9 mouse cellular contexts compared by ENCODE assay signal in genomic region chr7:25305481-25305880, GRCm38 (mm10). TPM values are rescaled to one million over a fixed set of nuclear protein-coding genes. Genes with fewer than 3 reads are reported as not detected.
DNase-seq lines count a peak whose midpoint lies in the region; ATAC-seq and TF ChIP-seq lines count a peak whose summit lies in the region.
"Had no signal": no experiment of that assay in that cellular context is flagged by ENCODE, and none has a peak within 500 bp of the region (broad histone marks: within the 10 kb centered on the region; RNA-seq: fewer than 3 reads in every experiment).

No protein-coding gene starts in this region.

- H3K4me3 ChIP-seq in lung, embryonic 15.5 days = peak overlapping the region; percentile 50
- peak overlapping the region; percentile 48 for H3K4me3 ChIP-seq in forebrain, embryonic 13.5 days
- H3K4me3 ChIP-seq in limb, embryonic 13.5 days = peak overlapping the region; percentile 55
- peak overlapping the region; percentile 81 for H3K4me3 ChIP-seq in olfactory bulb, adult 2 months (ENCODE audit: insufficient read depth, low read depth, low read length)

- H3K27ac ChIP-seq in lung, embryonic 15.5 days = no peak overlapping the region
- peak overlapping the region; percentile 66 for H3K27ac ChIP-seq in forebrain, embryonic 13.5 days
- no peak overlapping the region for H3K27ac ChIP-seq in limb, embryonic 13.5 days
- no peak overlapping the region for H3K27ac ChIP-seq in olfactory bulb, adult 2 months (ENCODE audit: insufficient read depth, low read depth, low read length)

- no peak for TF ChIP-seq CTCF in olfactory bulb, adult 2 months (IDR thresholded peaks at IDR 0.05; ENCODE audit: insufficient read depth, low read depth, low read length)

- peaks cover 9% of the 10 kb centered on the region for H3K4me1 ChIP-seq in lung, embryonic 15.5 days
- H3K4me1 ChIP-seq in forebrain, embryonic 13.5 days = peaks cover 14% of the 10 kb centered on the region
- H3K4me1 ChIP-seq in limb, embryonic 13.5 days = peaks cover 10% of the 10 kb centered on the region
- peaks cover 8% of the 10 kb centered on the region; the same call in 1 of the 2 replicates for H3K4me1 ChIP-seq in olfactory bulb, adult 2 months (ENCODE audit: control insufficient read depth, insufficient read depth, low read length)

- H3K9me3 ChIP-seq in lung, embryonic 15.5 days = no peaks in the 10 kb centered on the region
- no peaks in the 10 kb centered on the region for H3K9me3 ChIP-seq in forebrain, embryonic 13.5 days (replicated peaks)
- no peaks in the 10 kb centered on the region for H3K9me3 ChIP-seq in limb, embryonic 13.5 days

- H3K9ac ChIP-seq in lung, embryonic 15.5 days = no peak overlapping the region
- H3K9ac ChIP-seq in forebrain, embryonic 13.5 days = peak overlapping the region; percentile 71
- H3K9ac ChIP-seq in limb, embryonic 13.5 days = peak overlapping the region; percentile 55; the same call in 1 of the 2 replicates

- no peak for ATAC-seq in lung, embryonic 15.5 days (ENCODE audit: borderline replicate concordance, extremely low read depth, low FRiP score, low TSS enrichment)
- ATAC-seq in forebrain, embryonic 13.5 days = no peak; the same call in 1 of the 2 replicates
- no peak for ATAC-seq in limb, embryonic 13.5 days (ENCODE audit: low FRiP score, low read depth)

- H3K27me3 ChIP-seq in lung, embryonic 15.5 days = peaks cover 27% of the 10 kb centered on the region
- H3K27me3 ChIP-seq in forebrain, embryonic 13.5 days = peaks cover 19% of the 10 kb centered on the region
- H3K27me3 ChIP-seq in limb, embryonic 13.5 days = peaks cover 47% of the 10 kb centered on the region

- no peak for DNase-seq in lung, postnatal 10 days
- DNase-seq in adrenal gland, postnatal 10 days = no peak
- no peak for DNase-seq in gastrocnemius, postnatal 10 days
- DNase-seq in kidney, postnatal 14 days = no peak

- peak overlapping the region; percentile 97 for H3K4me2 ChIP-seq in lung, embryonic 15.5 days
- H3K4me2 ChIP-seq in forebrain, embryonic 13.5 days = peak overlapping the region; percentile 80
- peak overlapping the region; percentile 95 for H3K4me2 ChIP-seq in limb, embryonic 13.5 days (replicated peaks)

- no peak for TF ChIP-seq POLR2A in olfactory bulb, adult 2 months (IDR thresholded peaks at IDR 0.05; ENCODE audit: insufficient read depth, low read depth, low read length)

- no peaks in the 10 kb centered on the region for H3K36me3 ChIP-seq in lung, embryonic 15.5 days
- H3K36me3 ChIP-seq in forebrain, embryonic 13.5 days (ENCODE audit: poor library complexity, severe bottlenecking) = no peaks in the 10 kb centered on the region
- no peaks in the 10 kb centered on the region for H3K36me3 ChIP-seq in limb, embryonic 13.5 days

- 2% methylated on average over 2 of the region's 2 CpGs for WGBS in lung, embryonic 15.5 days
- WGBS in forebrain, embryonic 13.5 days = 1% methylated on average over 2 of the region's 2 CpGs
- WGBS in limb, embryonic 13.5 days = 0% methylated on average over 2 of the region's 2 CpGs
- 0% methylated on average over 2 of the region's 2 CpGs for WGBS in olfactory bulb, adult 2 months

RNA-seq across cellular contexts. Expression of gene Tmem145, which starts 0.4 kb away (rescaled TPM):
- 0.22 and 0.25 TPM in 2 replicates for polyA plus RNA-seq in lung, embryonic 15.5 days (2015; fragmentation: Nextera tagmentation; extraction: Ambion mirVana)
- polyA plus RNA-seq in forebrain, embryonic 13.5 days (2015; fragmentation: Nextera tagmentation; extraction: Ambion mirVana) = 14.1 and 16.4 TPM in 2 replicates
- polyA plus RNA-seq in limb, embryonic 13.5 days (2015; fragmentation: Nextera tagmentation; extraction: Ambion mirVana) = 1.5 and 1.9 TPM in 2 replicates
- polyA plus RNA-seq in olfactory bulb, adult 2 months (2012; ENCODE audit: insufficient read depth, insufficient read length, low replicate concordance, missing spikeins) = not detected in 2 replicates
- total RNA-seq in adrenal gland, postnatal 10 days (2021) = 1 to 10 TPM; 1.1 to 2.2 TPM
- total RNA-seq in gastrocnemius, postnatal 10 days (2021) = not detected
- total RNA-seq: neutrophil, adult 5-6 weeks had no signal

RNA-seq across cellular contexts. Expression of gene Prr19, which starts 4.3 kb away (rescaled TPM):
- polyA plus RNA-seq in lung, embryonic 15.5 days (2015; fragmentation: Nextera tagmentation; extraction: Ambion mirVana) = 0.27 and 0.38 TPM in 2 replicates
- polyA plus RNA-seq in forebrain, embryonic 13.5 days (2015; fragmentation: Nextera tagmentation; extraction: Ambion mirVana) = 0.93 and 1.6 TPM in 2 replicates
- 0.91 and 1.1 TPM in 2 replicates for polyA plus RNA-seq in limb, embryonic 13.5 days (2015; fragmentation: Nextera tagmentation; extraction: Ambion mirVana)
- not detected in 2 replicates for polyA plus RNA-seq in olfactory bulb, adult 2 months (2012; ENCODE audit: insufficient read depth, insufficient read length, low replicate concordance, missing spikeins)
- not detected for total RNA-seq in adrenal gland, postnatal 10 days (2021)
- not detected for total RNA-seq in gastrocnemius, postnatal 10 days (2021)
- total RNA-seq: neutrophil, adult 5-6 weeks had no signal

RNA-seq across cellular contexts. Expression of gene Pafah1b3, which starts 7.7 kb away (rescaled TPM):
- polyA plus RNA-seq in lung, embryonic 15.5 days (2015; fragmentation: Nextera tagmentation; extraction: Ambion mirVana) = 174 and 183 TPM in 2 replicates
- 513 and 525 TPM in 2 replicates for polyA plus RNA-seq in forebrain, embryonic 13.5 days (2015; fragmentation: Nextera tagmentation; extraction: Ambion mirVana)
- polyA plus RNA-seq in limb, embryonic 13.5 days (2015; fragmentation: Nextera tagmentation; extraction: Ambion mirVana) = 281 and 307 TPM in 2 replicates
- polyA plus RNA-seq in olfactory bulb, adult 2 months (2012; ENCODE audit: insufficient read depth, insufficient read length, low replicate concordance, missing spikeins) = not detected in 2 replicates
- total RNA-seq in adrenal gland, postnatal 10 days (2021) = 10 to 100 TPM; 38.1 to 39.7 TPM
- total RNA-seq in gastrocnemius, postnatal 10 days (2021) = 10 to 100 TPM in 1 of 2 experiments, 1 to 10 TPM in 1; 7.5 to 12.3 TPM

RNA-seq across cellular contexts. Expression of gene Megf8, which starts 11.5 kb away (rescaled TPM):
- 12.7 and 13.5 TPM in 2 replicates for polyA plus RNA-seq in lung, embryonic 15.5 days (2015; fragmentation: Nextera tagmentation; extraction: Ambion mirVana)
- polyA plus RNA-seq in forebrain, embryonic 13.5 days (2015; fragmentation: Nextera tagmentation; extraction: Ambion mirVana) = 14.2 and 16.6 TPM in 2 replicates
- 18.1 and 19.5 TPM in 2 replicates for polyA plus RNA-seq in limb, embryonic 13.5 days (2015; fragmentation: Nextera tagmentation; extraction: Ambion mirVana)
- not detected in 2 replicates for polyA plus RNA-seq in olfactory bulb, adult 2 months (2012; ENCODE audit: insufficient read depth, insufficient read length, low replicate concordance, missing spikeins)
- total RNA-seq in adrenal gland, postnatal 10 days (2021) = 10 to 100 TPM; 31.1 to 41.0 TPM
- 10 to 100 TPM; 24.0 to 27.2 TPM for total RNA-seq in gastrocnemius, postnatal 10 days (2021)

RNA-seq across cellular contexts. Expression of gene Cic, which starts 38.0 kb away (rescaled TPM):
- polyA plus RNA-seq in lung, embryonic 15.5 days (2015; fragmentation: Nextera tagmentation; extraction: Ambion mirVana) = 29.5 and 30.3 TPM in 2 replicates
- 45.9 and 47.0 TPM in 2 replicates for polyA plus RNA-seq in forebrain, embryonic 13.5 days (2015; fragmentation: Nextera tagmentation; extraction: Ambion mirVana)
- 40.9 and 43.6 TPM in 2 replicates for polyA plus RNA-seq in limb, embryonic 13.5 days (2015; fragmentation: Nextera tagmentation; extraction: Ambion mirVana)
- polyA plus RNA-seq in olfactory bulb, adult 2 months (2012; ENCODE audit: insufficient read depth, insufficient read length, low replicate concordance, missing spikeins) = 41.9 TPM in 1 of 2 replicates, not detected in the other
- total RNA-seq in adrenal gland, postnatal 10 days (2021) = 100 to 1,000 TPM in 1 of 2 experiments, 10 to 100 TPM in 1; 92.7 to 116 TPM
- total RNA-seq in gastrocnemius, postnatal 10 days (2021) = 10 to 100 TPM; 65.7 to 73.4 TPM
